Mouse (Mus musculus) retina, embryonic 14.5 days (tissue): ENCODE results near the gene Dnah3.
A peak's percentile ranks its signal among the peaks of the same experiment; 100 is the strongest.

ENCODE experiments used
- DNase-seq: peaks from one replicate; pipeline ENCODE4 v3.0.0-alpha.2; 2015; ENCODE audit warnings: low spot score

Dnah3 gene

DNA sequence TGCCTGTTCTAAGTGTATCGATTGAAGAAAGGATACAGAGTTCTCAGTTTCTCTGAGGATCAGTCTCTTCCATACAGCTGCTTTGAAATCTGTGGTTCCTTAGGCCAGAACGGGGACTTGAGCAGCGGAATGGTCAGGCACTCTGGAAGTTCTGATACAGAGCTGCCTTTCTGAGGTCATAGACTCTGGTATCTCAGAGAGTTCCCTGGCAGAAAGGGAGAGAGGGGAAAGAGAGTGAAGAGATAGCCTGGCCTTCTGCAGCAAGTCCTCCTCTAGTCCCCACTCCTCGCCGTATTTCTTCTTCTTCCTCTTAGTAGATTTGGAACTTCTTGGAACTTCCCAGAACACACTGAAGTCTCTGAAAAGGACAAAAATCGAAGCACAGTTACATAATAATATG is at the start of gene Dnah3:
Gene Dnah3, minus strand, starts transcription at position 101 of the 400 bp plus-strand sequence.
- DNase-seq = no peak

DNA sequence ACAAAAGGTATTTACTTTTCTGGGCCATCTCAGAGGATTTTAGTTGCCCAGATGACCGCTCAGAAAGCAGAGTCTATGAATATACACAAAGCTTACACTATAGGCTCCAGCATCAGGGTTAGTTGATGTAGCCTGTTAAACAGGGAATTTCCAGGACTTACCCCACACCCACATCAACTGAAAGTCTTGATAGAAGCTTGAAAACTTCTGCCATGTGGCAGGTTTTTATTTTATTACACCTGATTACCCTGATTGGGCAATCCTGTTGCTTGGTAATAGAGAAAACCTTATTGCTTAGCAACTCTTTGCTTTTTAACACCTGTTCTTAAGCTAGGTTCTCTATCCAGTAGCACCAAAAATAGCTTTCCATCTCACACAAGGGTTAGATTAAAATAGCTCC is 47.7 kb upstream of the Dnah3 start:
- DNase-seq = no peak

DNA sequence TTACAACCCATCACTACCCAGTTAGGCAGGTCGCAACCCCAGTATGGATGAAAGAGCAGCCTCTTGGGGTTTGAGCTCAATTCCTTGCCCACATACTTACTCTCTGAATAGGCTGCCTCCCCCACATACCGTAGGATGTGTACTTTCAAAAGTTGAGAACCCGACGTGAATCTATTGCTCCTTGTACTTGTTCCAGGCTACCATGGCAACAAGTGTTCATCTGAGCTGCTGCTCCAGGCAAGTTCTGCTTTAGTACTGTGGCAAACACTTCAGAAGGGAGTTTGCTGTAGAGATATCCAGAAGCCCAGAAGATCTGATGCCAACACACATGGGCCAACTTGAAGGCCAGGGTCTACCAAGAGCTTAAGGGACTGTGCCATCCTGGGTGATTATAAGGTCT is 33.9 kb upstream of the Dnah3 start:
- no peak for DNase-seq

DNA sequence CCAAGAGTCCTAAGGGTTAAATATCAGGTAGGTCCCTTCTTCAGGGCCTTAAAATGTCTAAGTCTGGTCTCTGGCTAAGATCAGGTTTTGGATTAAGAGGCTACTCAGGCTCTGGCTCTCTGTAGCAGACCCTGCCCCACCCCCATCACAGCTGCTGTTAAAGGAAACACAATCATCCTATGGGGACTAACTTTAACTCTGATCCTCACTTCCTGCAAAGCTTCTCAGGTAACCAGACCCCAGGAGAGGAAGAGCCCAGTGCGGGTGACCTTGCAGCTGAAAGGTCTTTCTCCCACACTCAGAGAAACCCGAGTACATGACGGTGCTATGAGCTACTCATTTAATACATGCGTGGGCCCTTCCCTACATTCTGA is 32.6 kb upstream of the Dnah3 start:
- no peak for DNase-seq

DNA sequence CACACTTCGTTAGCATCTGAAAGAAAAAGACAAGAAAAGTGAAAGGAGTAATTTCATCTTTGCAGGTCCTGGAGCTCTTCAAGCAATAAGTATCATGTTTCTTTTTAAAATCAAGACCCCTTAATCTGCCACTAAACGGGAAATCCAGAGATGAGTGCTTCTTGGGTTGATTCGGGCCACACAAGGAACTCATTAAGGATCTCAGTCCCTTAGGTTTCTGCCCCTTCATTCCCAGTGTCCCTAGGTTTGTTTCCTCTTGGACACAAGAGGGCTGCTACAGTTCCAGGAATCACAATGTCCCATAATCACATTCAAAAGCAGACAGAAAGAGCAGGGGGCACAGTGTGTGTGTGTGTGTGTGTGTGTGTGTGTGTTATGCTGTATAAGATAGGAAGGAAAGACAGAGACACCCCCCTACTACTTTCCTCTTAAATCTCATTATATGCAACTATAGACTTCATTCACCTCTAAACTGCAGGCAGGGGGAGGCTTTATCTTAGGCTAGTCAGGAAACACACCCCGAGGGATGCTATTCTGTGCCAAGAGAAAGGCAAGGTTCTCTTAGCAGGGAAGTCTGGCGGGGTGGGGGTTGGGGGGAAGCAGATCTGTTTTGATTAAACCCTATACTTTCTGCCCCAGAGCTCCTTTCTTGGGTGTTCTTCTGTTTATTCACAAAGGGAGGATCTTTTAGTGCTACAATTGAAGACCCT is 32.1 kb upstream of the Dnah3 start:
- DNase-seq = no peak

DNA sequence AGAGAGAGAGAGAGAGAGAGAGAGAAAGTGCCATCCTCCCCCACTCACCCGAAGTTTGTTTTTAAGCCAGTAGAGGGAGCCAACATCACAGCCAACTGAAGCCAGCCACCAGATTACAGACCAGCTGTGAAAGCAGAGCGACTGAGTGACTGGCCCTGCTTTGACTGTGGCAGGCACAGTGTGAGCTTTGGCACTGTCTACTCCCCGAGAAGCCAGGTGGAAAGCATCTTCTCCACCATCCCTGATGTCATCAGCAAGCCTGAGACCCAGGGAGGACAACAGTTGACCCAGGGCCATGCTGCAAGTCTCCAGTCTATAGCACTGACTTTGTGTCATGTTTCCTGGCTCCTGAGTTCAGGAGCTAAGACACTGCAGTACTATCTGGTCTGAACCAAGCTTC is 29.8 kb upstream of the Dnah3 start:
- peak; percentile 90 for DNase-seq

DNA sequence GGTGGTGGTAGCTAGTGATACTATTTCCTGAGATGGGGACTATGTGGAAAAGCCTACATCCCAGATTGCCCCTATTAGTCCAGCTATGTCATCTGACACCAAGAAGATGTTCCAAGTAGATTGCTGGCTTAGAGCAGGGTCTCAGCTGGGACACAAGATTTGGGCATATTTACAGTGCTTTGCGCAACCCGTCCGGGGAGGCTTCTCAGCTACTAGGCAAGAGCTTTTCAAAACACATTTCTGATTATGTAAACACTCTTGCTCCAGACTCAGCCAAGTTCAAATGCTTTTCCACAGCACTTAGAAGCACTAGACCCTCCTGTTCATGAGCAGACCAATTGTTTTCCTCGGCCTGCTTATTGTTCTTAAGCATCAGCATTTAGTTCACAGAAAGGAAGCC is 28.7 kb upstream of the Dnah3 start:
- DNase-seq = no peak

DNA sequence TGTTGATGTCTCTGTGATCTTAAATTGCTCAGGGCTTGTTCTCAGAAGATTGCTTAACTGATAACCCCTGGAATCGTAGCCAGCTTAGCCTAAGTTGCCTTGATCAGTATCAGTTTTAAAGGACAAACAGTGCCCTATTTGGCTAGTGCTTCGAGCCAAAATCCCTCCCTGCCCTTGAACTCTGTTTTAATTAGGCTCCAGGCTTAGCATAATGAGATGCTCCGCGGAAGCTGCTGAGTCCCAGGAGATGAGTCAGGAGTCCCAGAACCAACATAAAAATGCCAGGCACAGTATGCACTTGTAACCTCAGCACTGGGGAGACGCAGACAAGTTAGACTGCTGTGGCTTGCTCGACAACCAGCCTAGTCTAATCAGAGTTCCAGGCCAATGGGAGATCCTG is 22.4 kb upstream of the Dnah3 start:
- no peak for DNase-seq

DNA sequence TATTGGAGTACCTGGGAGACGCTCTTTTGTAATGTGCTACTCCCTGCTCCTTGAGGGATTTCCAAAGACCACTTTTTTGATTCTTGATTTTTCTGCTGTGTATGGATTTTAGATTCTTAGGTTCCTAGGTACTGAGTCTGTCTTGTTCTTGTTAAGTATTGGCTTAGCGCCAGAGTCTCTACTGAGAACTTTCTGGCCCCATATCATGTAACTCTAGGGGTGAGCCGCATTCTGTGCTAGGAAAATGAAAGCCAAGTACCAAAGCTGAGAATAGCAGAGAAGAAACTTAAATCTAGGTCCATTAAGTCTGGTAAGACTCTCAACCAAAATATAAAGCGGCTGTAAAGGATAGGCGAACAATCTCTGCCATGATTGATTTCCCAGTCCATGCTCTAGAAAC is 21.9 kb upstream of the Dnah3 start:
- no peak for DNase-seq

DNA sequence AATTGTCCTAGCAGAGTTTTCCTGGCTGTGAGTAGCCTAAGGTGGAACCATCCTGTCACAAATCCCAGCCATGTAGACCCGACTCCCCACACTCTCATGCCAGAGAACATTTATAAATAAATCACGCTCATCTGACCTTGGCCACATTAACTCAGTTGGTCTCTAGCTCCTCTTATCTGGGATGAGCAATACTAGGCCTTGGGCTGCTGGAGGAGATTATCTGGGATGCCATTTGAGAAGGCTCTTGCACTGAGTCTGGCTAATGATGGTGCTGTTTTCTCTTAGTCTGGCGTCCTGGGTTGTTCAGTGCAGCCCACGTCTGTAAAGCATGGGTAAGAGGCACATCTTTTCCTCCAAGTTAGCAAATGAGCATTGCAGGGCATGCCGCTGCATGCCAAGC is 14.6 kb upstream of the Dnah3 start:
- DNase-seq = no peak

DNA sequence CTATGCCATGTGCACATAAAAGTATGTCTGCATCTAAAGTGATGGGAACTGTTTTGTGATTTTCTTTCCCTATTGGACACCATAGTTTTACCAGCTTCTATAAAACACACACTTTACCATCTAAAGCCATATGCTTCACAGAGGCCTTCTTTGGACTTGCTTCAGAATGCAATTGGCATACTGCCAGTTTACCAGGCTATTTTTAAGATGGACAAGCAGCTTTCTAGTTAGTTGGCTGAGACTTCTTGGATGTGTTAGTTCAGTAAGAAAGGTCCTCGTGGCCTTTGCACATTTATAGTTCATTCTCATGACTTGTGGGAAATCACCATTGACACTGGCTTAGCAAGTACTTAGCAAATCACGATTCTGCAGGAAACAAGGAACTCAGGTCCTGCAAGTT is 11.3 kb upstream of the Dnah3 start:
- no peak for DNase-seq

DNA sequence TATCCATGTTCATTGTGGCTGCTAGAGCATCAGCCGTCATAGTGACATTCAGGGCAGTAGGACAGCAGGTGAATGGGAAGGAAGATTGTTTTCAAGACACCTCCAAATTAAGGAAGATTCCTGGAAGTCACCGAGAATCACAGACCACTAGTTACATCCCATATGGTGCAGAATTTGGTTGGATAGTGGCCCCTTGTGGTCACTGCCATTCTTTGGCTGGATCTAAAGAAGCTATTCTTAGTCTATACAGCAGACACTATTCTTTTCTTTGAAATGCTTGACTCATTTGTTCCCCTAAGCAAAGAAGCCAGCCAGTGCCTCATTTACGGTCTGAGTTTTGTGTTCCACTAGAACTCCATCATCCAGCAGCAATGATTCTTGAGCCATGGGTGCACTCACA is 9.9 kb upstream of the Dnah3 start:
- DNase-seq = peak; percentile 51

DNA sequence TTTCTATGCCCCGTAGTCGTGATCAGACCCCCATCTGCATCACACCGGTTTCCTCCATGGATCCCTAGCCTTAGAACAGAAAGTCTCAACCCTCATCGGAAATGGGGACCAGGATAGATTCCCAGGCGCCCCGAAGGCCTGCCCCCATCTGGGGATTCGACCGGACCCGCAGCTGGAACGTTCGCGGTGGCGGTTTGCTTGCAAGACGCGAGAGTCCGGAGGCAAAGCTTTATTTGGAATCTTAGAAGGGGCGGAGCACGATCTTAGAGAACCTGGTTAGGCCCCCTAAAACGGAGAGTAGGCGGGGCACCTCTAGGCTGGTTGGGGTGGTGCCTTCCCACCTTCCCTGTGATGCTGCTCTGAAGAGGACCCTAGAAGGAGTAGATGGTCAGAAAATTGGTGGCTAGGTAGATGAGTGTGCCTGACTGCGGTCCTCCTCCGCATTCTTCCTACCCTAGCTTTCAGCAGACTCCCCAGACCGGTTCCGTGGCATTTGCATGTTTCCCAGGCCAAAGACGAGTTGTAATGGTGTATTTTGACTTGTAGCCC is 8.0 kb upstream of the Dnah3 start:
- no peak for DNase-seq

DNA sequence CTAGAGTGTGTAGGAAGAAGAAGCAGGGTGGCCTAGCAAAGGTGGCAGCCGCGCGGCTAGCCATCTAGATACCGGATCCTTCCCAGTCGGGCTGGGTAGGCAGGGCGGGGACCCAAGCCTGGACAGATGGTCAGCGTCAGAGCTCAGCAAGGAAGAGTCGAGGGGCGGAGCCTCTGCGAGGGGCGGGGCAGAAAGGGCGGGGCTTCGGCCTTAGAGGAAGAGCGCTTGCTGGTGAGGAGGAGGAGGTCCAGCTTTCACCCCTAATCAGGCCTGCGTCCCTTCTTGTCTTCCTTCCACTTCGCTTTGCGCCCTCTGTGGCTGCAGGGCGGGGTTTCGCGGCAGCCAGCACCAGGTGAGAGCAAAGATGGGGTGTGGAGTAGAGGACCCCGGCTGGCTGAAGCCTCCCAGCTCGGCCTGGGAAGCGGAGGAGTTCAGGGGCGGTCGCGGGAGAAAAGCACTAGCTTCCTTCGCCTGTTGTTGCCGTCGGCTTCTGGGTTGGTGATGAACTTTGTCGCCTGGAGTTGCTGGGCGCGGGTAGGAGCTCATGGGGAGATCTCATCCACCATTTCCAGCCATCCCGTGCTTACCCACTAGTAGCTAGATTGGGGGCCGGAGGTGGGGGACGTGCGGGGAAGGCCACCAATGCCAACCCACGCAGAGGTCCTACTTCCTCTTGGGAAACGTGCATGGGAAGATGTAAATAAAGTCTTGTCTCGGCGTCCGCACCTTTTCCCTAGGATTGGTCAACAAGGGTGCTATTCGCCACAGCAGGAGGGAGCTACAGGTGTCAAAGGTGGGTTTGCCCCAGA is 7.3 kb upstream of the Dnah3 start, which contains the start of gene Tmem159:
Gene Tmem159, plus strand, starts transcription at position 190 of the 809 bp plus-strand sequence.
- DNase-seq = peak; percentile 93

DNA sequence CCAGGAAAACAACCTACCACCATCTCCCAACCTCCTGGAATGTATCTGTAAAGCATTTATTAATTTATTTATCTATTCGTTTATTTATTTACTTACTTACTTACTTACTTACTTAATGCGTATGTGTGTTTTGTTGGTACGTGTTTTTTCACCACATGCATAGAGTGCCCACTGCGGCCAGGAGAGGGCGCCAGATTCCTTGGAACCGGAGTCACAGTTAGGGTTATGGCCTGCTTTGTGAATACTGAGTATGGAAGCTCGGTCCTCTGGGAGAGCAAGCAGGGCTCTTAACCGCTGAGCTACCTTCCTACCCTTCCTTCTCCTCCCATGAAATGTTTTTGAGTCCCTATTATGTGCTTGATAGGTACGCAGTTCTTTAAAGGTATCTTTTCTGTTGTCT is 3.3 kb upstream of the Dnah3 start:
- peak; percentile 66 for DNase-seq

DNA sequence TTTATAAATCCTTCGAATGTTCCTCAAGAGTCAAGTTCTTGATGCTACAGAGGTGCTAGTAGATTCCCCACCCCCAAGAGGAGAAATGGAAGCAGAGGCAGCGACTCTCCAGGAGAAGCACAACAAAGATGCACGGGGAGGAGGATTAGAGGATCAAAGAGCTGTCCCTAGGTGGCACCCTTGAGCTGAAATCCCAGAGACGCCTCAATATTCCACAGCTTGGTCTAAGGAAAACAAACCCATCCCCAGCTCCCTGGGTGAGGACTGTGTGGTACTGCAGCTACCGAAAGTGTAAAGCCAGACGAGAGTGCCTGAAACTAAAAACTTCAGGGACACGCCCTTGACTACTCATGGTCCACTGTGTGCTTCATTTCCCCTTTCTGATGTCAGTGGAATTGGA is 2.8 kb upstream of the Dnah3 start:
- DNase-seq = peak; percentile 83

DNA sequence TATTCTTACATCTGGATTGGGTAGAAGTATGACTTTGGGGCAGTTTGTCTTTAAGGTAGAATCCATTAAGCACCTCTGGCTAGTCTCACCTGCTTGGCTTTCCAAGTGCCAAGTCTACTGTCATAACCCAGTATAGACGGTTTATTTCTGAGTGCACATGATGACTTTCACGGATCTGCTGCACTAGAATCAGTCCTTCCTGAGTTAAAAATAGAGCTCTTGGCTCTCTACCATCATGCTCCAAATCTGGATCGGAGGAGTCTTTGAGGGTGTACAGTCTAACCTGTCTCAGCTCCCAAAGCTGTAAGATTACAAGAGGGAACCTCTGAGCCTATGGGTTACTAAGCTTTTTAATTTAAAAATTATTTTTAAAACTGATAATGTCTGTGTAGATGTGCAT is 864 bp downstream of the Dnah3 start:
- no peak for DNase-seq

DNA sequence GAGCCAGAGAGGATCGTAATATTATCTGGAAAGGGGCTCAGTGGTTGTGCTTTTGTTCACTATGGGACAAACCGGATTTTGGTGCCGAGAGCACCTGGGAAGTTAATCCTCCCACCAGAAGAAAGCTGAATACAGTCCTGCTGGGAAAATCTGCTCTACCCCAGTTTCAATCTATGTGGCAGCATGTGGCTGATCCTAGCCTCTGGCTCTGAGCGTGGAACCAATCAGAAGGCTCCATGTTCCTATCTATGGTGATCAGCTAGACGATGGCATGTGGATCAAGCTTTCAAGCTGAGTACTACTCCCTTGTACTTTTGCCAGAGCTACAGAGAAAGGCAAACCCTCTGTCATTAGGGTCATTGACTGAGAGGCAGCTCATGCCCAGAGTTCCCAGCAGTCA is 2.0 kb downstream of the Dnah3 start:
- peak; percentile 9 for DNase-seq

DNA sequence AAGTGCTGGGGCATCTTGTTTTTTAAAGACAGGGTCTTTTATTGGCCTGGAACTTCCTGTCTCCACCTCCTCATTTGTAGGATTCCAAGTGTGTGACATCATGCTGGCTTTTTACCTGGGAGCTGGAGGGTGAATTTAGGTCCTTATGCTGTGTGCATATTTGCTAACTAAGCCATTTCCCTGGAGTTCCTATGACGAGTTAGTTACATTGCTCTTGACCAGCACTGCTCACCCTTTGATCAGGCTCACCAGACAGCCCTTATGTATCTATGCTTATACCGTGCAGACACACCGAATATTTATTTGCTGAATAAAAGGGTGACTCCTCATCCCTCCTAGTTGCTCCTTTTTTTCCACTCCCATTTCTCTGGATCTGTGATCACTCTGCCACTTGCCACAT is 14.9 kb downstream of the Dnah3 start:
- no peak for DNase-seq

DNA sequence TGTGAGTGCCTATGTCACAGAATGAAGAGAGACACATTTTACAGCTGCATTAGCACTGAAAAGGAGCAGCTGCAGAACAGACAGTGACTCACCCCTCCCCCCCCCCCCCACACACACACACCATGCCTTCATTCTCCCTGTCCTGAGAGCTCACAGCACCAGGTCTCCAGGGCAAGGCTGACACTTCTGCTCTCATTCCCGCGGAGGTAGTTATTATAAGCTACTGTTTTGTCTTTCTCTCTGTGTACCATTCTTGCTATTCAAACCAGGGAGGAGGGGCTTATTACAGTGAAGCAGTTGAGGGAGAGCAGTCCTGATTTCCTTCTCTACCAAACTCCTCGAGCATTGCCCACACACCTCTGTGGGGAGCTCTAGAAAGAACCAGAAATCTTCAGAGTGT is 25.9 kb downstream of the Dnah3 start:
- peak; percentile 28 for DNase-seq

DNA sequence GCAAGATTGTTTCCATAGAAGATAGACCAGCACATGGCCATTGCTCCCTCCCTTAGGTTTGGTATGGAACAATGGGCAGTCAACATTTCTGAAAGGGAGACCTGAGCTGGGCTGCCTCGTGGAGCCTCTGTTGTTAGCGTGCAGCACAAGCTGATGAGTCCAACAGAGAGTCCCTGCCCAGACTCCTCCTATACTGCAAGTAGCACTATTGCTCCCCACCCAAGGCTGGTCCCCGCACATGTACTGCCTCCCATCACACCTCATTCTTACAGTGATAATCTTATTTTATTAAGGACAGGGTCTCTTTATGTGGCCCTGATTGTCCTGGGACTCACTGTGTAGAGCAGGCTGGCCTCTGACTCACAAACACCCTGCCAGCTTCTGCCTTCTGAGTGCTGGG is 27.0 kb downstream of the Dnah3 start:
- no peak for DNase-seq

DNA sequence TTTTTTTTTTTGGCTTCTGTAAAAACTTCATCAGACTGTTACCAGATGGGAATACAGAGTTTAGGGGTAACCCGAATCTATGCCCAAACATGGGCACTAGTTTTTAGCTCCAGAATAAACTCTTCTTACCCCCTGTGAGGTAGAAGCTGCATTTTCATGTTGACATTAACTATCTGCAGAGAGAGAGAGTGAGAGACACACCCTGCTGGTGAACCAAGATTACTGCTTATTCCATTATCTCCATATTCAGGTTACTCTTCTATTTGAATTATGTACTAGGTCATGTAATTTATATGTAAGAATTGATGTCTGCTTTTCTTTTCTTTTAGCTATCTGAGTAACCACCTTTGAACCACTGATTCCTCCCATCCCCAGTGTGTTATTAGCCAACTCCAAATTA is 31.0 kb downstream of the Dnah3 start:
- DNase-seq = no peak

DNA sequence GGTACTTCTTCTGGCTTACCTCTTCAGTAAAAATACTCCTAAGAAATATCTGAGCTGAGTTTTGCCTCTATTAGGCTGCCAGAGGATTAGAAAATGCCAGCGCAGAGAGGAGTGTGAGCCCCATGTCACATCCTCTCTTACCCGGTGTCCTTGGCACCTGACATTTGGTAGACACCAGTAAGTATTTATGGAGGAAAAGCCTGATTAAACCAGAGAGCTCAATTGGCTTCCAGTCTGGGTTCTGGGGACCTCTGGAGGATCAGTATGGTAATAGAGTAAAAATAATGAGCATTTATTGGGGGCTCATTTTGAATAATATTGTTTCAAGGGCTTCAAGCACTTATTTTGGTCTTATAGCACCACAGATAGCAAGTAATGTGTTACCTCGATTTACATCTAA is 39.6 kb downstream of the Dnah3 start:
- no peak for DNase-seq
